Mouse (Mus musculus): ENCODE data around the gene Gfpt1. TPM values are rescaled to one million over a fixed set of nuclear protein-coding genes. Genes with fewer than 3 reads are reported as not detected.

Gene Gfpt1
- polyA plus RNA-seq (2016; fragmentation: Nextera tagmentation; extraction: Ambion mirVana) = 13.1 and 13.5 TPM in 2 replicates

DNA sequence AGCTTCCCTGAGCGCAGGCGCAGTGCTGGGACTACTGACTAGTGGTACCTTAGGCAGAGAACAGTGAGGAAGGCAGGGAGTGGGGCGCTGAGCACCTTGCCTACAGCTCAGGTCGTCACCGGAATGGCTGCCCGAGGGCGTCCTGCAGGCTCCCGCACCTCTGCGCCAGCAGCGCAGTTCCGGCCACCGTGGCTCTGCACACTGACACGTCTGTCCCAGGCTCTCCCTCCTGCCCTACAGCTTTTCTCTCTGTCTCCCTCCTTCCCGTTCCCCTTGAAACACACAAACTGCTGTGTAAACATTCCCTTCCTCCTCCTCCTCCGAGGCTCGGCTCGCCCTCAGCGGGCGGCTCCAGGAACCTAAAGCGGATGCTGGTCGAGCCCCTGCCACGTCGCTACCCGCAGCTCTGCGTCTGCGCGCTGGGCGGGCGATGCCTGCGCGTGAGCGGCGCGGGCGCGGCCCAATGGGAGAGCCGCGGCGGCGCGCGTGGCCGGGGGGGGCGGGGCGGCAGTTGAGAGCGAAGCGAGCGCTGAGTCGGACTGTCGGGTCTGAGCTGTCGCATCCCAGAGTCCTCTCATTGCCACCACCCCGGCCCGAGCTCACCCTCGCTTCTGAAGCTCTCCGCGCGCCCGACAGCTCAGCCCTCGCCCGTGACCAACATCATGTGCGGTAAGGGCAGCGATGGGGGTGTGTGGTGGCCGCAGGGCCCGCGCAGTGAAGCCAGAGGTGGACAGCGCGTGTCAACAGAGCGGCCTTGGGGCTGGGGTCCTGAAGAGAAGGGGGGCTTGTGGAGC, at the start of gene Gfpt1:
Gfpt1 (plus strand) TSS at position 510 of the 794 bp plus-strand sequence.
- Histone ChIP-seq H3K36me3 (replicated peaks) (peaks cover 1% of the 10 kb centered on the region; the same call in 1 of the 2 replicates), H3K9me3 (no peaks in the 10 kb centered on the region), H3K4me3 (peak within 1 kb of the TSS; percentile 77), H3K27ac (peak within 1 kb of the TSS; percentile 94), H3K4me1 (peaks cover 23% of the 10 kb centered on the region), H3K27me3 (ENCODE audit: poor library complexity, severe bottlenecking) (no peaks in the 10 kb centered on the region)
- peak; percentile 88 for DNase-seq (ENCODE audit: extremely low spot score, low spot score)
- WGBS = under 1% methylated on average over 68 of the region's 68 CpGs

DNA sequence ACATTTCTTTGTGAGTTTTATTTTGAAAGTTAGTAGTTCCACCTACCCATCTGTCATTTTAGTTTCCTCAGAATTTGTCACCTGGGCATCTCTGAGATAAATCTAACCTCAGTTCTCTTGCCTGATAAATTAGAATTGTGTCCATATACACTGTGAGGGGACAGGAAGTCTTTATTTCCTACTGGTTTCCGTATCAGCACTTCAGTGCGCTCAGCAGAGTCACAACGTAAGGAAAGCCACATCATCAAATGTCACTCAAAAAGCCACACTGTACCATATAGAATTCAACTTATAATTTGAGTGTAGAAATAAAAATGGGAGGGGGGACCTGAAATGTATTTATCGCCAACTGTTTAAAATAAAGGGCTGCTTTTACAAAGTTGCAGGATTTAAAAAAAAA, 48.4 kb upstream of the Gfpt1 start:
- Histone ChIP-seq H3K4me1 (no peaks in the 10 kb centered on the region), H3K4me3 (no peak overlapping the region), H3K9me3 (no peaks in the 10 kb centered on the region), H3K36me3 (replicated peaks) (peaks cover 33% of the 10 kb centered on the region), H3K27me3 (ENCODE audit: poor library complexity, severe bottlenecking) (no peaks in the 10 kb centered on the region), H3K27ac (no peak overlapping the region)
- no peak for DNase-seq (ENCODE audit: extremely low spot score, low spot score)
- WGBS = 89% methylated on average over 4 of the region's 4 CpGs

DNA sequence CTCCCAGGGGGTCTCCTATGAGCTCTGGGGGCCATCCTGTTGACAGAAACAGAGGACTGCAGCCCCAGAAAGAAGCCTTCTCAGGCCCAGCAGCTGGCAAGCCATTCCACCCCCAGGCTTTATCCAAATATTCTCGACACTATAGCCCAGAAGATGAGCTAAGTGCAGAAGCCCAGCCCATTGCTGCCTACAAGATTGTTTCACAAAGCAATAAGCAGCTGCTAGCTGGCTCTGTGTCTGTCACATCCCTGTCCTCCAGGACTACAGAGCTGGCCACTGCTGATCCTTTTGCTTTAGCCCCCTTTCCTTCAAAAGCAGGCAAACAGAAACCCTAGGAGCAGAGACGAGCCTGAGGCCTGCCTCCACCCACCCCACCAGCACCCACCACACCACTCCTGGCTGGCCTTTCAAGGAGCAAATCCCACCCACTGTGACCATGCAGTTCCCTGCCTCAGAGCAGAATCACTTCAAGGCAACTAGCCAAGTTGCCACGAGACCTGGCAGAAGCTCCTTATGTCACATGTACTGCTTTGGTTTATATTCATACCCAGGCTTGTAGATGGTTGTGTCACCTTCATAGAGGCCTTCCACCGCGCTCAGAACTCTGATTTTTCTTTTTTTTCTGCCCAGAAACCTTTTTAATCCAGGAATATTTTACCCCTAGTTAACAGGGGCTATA, 45.9 kb upstream of the Gfpt1 start:
- Histone ChIP-seq H3K27me3 (ENCODE audit: poor library complexity, severe bottlenecking) (no peaks in the 10 kb centered on the region), H3K27ac (no peak overlapping the region), H3K9me3 (no peaks in the 10 kb centered on the region), H3K4me3 (no peak overlapping the region), H3K4me1 (no peaks in the 10 kb centered on the region), H3K36me3 (replicated peaks) (peaks cover 31% of the 10 kb centered on the region)
- 87% methylated on average over 5 of the region's 5 CpGs for WGBS
- DNase-seq (ENCODE audit: extremely low spot score, low spot score) = no peak

DNA sequence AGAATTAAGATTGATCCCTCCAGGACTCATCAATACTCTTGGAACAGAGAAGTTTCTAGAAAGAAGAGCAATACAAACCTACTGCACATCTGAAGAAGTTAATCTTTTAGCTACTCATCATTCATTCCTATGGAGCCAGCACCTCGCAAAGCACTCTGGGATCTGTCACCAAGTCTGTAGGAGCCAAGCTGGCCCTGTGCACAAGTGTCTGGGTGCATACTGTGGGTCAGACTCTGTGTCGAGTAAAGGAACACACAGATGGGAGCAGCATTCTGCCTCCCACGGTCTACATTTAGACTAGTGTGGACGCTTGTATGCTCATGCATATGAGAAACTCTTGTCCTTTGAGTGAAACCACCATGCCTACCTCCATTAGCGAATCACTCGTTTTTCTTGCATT, 45.3 kb upstream of the Gfpt1 start:
- WGBS = 97% methylated on average over 6 of the region's 6 CpGs
- DNase-seq (ENCODE audit: extremely low spot score, low spot score) = no peak

DNA sequence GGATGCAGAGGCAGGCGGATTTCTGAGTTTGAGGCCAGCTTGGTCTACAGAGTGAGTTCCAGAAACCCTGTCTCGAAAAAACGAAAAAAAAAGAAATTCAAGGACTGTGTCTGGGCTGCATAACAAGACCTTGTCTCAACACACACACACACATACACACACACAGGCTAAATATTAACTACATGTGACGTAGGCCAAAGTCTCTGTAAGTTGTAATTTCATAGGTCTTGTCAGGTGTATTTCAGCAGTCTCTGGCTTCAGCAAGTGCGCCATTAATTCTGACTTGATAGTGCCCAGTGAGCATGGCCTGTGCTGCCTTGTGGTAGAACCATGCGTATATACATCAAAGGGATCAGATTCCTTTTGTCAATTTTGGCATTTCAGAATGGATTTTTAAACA, 40.7 kb upstream of the Gfpt1 start:
- Histone ChIP-seq H3K9me3 (no peaks in the 10 kb centered on the region), H3K27me3 (ENCODE audit: poor library complexity, severe bottlenecking) (no peaks in the 10 kb centered on the region), H3K4me3 (no peak overlapping the region), H3K27ac (no peak overlapping the region), H3K36me3 (replicated peaks) (peaks cover 18% of the 10 kb centered on the region), H3K4me1 (0 out of 2 replicates have a peak, but pooled peaks cover 2% of the 10 kb centered on the region)
- DNase-seq (ENCODE audit: extremely low spot score, low spot score) = no peak
- 91% methylated on average over 6 of the region's 6 CpGs for WGBS

More for the DNA sequence above, 45.3 kb upstream of the Gfpt1 start:
- Histone ChIP-seq H3K4me3 (no peak overlapping the region), H3K27ac (no peak overlapping the region), H3K36me3 (replicated peaks) (peaks cover 31% of the 10 kb centered on the region), H3K9me3 (no peaks in the 10 kb centered on the region), H3K27me3 (ENCODE audit: poor library complexity, severe bottlenecking) (no peaks in the 10 kb centered on the region), H3K4me1 (no peaks in the 10 kb centered on the region)

DNA sequence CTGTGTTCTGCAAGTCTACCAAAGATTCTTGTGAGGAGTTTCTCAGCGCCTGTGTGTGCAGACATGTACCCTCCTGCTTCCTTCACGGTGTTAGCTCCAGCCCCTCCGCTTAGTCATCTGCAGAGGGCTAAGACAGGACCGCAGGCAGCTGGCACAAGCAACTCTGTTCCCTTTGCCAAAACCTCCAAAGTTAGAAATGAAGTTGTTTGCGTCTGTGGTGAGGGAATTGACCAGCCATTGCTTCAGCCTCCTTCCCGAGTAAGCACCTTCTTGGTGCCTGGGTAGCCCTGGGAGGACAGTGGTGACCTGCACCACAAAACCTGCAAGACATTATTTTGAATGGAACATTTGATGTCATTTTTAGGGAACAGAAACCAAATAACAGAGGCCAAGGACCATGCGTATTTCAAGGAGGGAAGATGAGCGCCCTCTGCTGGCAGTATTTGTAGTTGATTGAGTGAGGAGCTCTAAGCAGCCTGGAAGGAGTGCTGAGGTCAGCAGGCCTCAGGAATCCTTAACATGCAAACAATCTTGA, 40.1 kb upstream of the Gfpt1 start:
- no peaks in the 10 kb centered on the region for H3K9me3 ChIP-seq
- 0 out of 2 replicates have a peak, but pooled peaks cover 2% of the 10 kb centered on the region for H3K4me1 ChIP-seq
- 51% methylated on average over 8 of the region's 8 CpGs for WGBS
- H3K27me3 ChIP-seq (ENCODE audit: poor library complexity, severe bottlenecking) = no peaks in the 10 kb centered on the region
- H3K27ac ChIP-seq = no peak overlapping the region
- H3K36me3 ChIP-seq (replicated peaks) = peaks cover 12% of the 10 kb centered on the region
- H3K4me3 ChIP-seq = no peak overlapping the region
- peak; percentile 74 for DNase-seq (ENCODE audit: extremely low spot score, low spot score)

DNA sequence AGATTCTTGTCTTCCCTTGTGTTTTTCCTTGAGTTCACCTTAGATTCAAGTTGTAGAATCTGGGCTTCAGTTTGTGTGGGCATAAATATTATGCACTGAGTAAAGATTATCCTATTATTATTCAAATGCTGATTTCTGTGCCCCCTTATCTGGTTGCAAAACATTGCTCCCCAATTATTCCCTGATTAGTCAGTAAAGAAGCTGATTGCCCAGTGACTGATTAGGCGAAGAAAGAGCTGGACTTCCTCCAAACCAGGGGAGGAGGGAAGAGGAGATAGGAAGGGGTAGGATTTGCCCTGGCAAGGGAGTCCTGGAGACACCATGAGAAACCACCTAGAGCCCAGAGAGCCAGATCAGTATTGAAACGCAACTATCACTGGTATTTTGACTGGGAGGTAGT, 38.5 kb upstream of the Gfpt1 start:
- 69% methylated on average over 2 of the region's 2 CpGs for WGBS
- Histone ChIP-seq H3K27ac (no peak overlapping the region), H3K27me3 (ENCODE audit: poor library complexity, severe bottlenecking) (no peaks in the 10 kb centered on the region), H3K36me3 (replicated peaks) (no peaks in the 10 kb centered on the region), H3K4me3 (no peak overlapping the region), H3K9me3 (no peaks in the 10 kb centered on the region), H3K4me1 (peaks cover 3% of the 10 kb centered on the region)
- DNase-seq (ENCODE audit: extremely low spot score, low spot score) = no peak

DNA sequence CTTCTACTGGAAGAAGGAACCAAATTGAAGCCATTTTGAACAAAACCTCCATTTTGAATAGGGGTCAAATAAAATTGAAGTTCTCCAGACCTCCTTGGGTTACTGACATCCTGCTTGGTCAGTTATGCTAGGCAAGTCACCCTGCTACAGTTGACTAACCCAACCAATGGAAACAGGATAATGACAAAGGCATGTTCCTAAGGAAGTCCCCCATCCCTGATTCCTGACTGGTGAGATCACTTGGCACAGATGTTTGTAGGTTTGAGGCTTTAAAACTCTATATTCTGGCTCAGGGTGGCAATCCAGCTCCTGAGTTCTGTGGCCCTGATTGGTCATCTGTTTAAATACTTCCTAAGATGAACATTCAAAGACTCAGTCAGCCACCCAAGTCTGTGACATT, 37.1 kb upstream of the Gfpt1 start:
- Histone ChIP-seq H3K9me3 (no peaks in the 10 kb centered on the region), H3K4me1 (peaks cover 14% of the 10 kb centered on the region), H3K4me3 (no peak overlapping the region), H3K27ac (no peak overlapping the region), H3K36me3 (replicated peaks) (no peaks in the 10 kb centered on the region), H3K27me3 (ENCODE audit: poor library complexity, severe bottlenecking) (no peaks in the 10 kb centered on the region)
- DNase-seq (ENCODE audit: extremely low spot score, low spot score) = no peak

DNA sequence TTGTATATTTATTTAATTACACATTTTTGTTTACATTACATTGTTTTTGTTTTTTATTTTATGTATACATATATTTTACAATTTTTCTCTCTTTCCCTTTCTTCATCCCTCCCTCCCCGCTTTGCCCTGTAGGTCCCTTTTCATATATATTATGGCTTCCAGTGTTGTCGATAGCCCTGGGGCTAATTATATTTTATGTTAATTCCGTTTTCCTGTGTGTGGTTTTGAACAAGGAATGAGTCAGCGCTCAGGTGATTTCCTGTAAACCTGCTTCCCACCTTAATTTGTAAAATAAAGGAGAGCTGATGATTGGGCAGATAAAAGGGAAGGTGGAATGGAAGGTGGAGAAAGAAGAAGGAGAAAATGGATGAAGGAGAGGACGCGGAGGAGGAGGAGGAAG, 33.8 kb upstream of the Gfpt1 start, which contains the start of gene Nfu1:
Nfu1 (plus strand) TSS at position 350 of the 400 bp plus-strand sequence.
- peak within 1 kb of the TSS; percentile 97 for H3K27ac ChIP-seq
- DNase-seq (ENCODE audit: extremely low spot score, low spot score) = no peak
- no peaks in the 10 kb centered on the region for H3K27me3 ChIP-seq (ENCODE audit: poor library complexity, severe bottlenecking)
- 81% methylated on average over 6 of the region's 6 CpGs for WGBS
- H3K9me3 ChIP-seq = no peaks in the 10 kb centered on the region
- peaks cover 7% of the 10 kb centered on the region for H3K36me3 ChIP-seq (replicated peaks)
- peaks cover 18% of the 10 kb centered on the region for H3K4me1 ChIP-seq
- peak within 1 kb of the TSS; percentile 97 for H3K4me3 ChIP-seq

DNA sequence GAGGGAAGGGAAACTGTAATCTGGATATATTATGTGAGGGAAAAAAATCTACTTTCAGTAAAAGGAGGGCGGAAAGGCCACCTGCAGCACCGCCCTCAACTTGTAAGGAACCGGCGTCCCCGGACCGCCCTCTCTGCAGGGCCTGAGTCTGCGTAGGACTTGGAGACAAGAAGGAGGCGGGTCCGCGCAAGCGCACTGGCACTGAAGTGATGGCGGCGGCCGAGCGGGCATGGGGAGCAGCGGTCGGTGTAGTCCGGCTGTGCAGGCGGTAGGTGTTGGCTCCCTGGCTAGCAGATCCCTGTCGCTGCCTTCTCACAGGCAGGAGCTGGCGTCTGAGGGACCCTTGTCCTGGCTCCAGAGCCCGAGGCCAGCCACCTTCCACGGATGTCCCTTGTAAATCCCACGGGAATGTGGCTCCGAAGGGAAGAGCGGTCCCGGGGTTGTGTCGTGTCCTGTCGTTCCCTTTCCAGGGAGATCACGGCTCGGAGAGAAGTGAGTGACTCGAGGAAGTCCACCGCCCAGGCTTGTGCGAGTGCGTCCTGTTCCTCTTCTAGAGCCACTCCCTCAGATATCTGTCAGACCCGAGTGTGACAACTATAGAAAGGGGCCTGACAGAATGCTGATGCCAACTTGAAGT, 32.8 kb upstream of the Gfpt1 start:
- H3K4me1 ChIP-seq = peaks cover 18% of the 10 kb centered on the region
- peak overlapping the region; percentile 97 for H3K27ac ChIP-seq
- H3K27me3 ChIP-seq (ENCODE audit: poor library complexity, severe bottlenecking) = no peaks in the 10 kb centered on the region
- peak; percentile 93 for DNase-seq (ENCODE audit: extremely low spot score, low spot score)
- no peaks in the 10 kb centered on the region for H3K9me3 ChIP-seq
- H3K36me3 ChIP-seq (replicated peaks) = peaks cover 14% of the 10 kb centered on the region
- WGBS = under 1% methylated on average over 36 of the region's 36 CpGs
- H3K4me3 ChIP-seq = peak overlapping the region; percentile 97

DNA sequence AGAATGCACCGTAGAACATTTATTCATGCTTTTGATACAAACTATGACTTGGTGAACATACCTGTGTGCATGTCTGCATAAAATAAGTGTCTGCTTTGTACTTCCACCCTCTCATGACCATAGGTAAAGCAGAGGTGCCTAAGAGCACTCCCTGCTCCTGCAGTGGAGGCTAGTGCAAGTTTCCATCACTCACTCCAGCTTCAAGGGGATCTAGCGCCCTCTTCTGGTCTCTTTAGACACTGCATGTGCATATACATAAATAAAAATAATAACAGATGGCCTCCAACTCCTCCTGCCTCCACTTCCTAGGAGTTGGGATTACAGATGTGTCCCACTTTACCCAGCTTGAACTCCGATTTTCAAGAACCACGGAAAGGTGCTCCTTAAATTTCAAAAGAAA, 25.7 kb upstream of the Gfpt1 start:
- H3K9me3 ChIP-seq = peaks cover 7% of the 10 kb centered on the region
- H3K27me3 ChIP-seq (ENCODE audit: poor library complexity, severe bottlenecking) = no peaks in the 10 kb centered on the region
- H3K36me3 ChIP-seq (replicated peaks) = peaks cover 74% of the 10 kb centered on the region
- H3K4me1 ChIP-seq = no peaks in the 10 kb centered on the region
- no peak for DNase-seq (ENCODE audit: extremely low spot score, low spot score)
- H3K27ac ChIP-seq = no peak overlapping the region
- H3K4me3 ChIP-seq = no peak overlapping the region
- WGBS = 58% methylated on average over 4 of the region's 4 CpGs

DNA sequence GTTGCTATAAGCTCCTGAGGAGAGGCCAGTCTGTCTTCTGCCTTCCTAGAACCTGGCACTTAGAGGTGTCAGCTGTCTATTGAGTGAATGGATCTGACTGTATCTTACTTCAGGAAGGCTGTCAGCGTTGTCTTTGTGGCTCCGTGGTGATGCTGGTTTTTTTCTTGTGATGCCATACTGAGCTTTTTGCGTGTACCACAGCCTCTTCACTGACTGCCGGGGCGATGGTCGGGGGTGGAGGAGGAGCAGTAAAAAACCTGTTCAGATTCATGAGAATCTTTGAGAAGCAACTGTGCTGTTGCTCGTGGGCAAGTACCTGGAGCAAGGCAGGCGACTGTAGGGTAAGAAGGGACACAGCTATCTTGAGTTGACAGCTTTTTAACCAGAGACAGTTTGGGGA, 23.8 kb upstream of the Gfpt1 start:
- H3K27ac ChIP-seq = no peak overlapping the region

More for the DNA sequence above, 23.8 kb upstream of the Gfpt1 start:
- no peaks in the 10 kb centered on the region for H3K4me1 ChIP-seq
- no peak for DNase-seq (ENCODE audit: extremely low spot score, low spot score)
- no peak overlapping the region for H3K4me3 ChIP-seq
- 95% methylated on average over 8 of the region's 8 CpGs for WGBS
- H3K36me3 ChIP-seq (replicated peaks) = peaks cover 84% of the 10 kb centered on the region
- H3K27me3 ChIP-seq (ENCODE audit: poor library complexity, severe bottlenecking) = no peaks in the 10 kb centered on the region
- peaks cover 7% of the 10 kb centered on the region for H3K9me3 ChIP-seq
